Mouse (Mus musculus) ES-CJ7 (cell line): ENCODE results near the gene Pgf.
A peak's percentile ranks its signal among the peaks of the same experiment; 100 is the strongest.
"Not testable (repeated sequence)": the region's sequence is repeated elsewhere in the genome, so short reads cannot be mapped to it uniquely, and the experiment has no call there.

Experiments
- DNase-seq: peaks from one replicate; pipeline ENCODE4 v3.0.0; 2011; ENCODE audit warnings: low read depth, low spot score

The Pgf gene

GRCm38 (mm10) chr12:85158801-85159200, 18.8 kb downstream of the Pgf start:
- DNase-seq, result no peak

- no peak for DNase-seq
Measured at GRCm38 (mm10) chr12:85157797-85158460, 19.7 kb downstream of the Pgf start.

- DNase-seq, result no peak
Measured at GRCm38 (mm10) chr12:85156324-85156723, 21.3 kb downstream of the Pgf start.

GRCm38 (mm10) chr12:85153011-85153410, 24.6 kb downstream of the Pgf start:
- no peak for DNase-seq

- DNase-seq, result peak; percentile 78
Measured at GRCm38 (mm10) chr12:85151002-85151774, 26.4 kb downstream of the Pgf start, which contains the start of gene Rps6kl1. Rps6kl1 (minus strand) TSS chr12:85151264.

- DNase-seq, result no peak
Measured at GRCm38 (mm10) chr12:85150321-85151001, 27.1 kb downstream of the Pgf start.

GRCm38 (mm10) chr12:85146881-85147280, 30.7 kb downstream of the Pgf start:
- no peak for DNase-seq

- no peak for DNase-seq
Measured at GRCm38 (mm10) chr12:85146355-85146754, 31.2 kb downstream of the Pgf start.

GRCm38 (mm10) chr12:85145630-85146029, 32.0 kb downstream of the Pgf start:
- DNase-seq, result no peak

GRCm38 (mm10) chr12:85144821-85145220, 32.8 kb downstream of the Pgf start:
- DNase-seq, result no peak

GRCm38 (mm10) chr12:85144276-85144675, 33.3 kb downstream of the Pgf start:
- DNase-seq, result not testable (repeated sequence)

GRCm38 (mm10) chr12:85142803-85143202, 34.8 kb downstream of the Pgf start:
- DNase-seq, result peak; percentile 85

- peak; percentile 71 for DNase-seq
Measured at GRCm38 (mm10) chr12:85141096-85141495, 36.5 kb downstream of the Pgf start.

- peak; percentile 66 for DNase-seq
Measured at GRCm38 (mm10) chr12:85140036-85140701, 37.4 kb downstream of the Pgf start.

- DNase-seq, result no peak
Measured at GRCm38 (mm10) chr12:85136627-85137026, 41.0 kb downstream of the Pgf start.

GRCm38 (mm10) chr12:85135513-85136470, 41.8 kb downstream of the Pgf start:
- no peak for DNase-seq

- DNase-seq, result no peak
Measured at GRCm38 (mm10) chr12:85134043-85134794, 43.4 kb downstream of the Pgf start.

- DNase-seq, result peak; percentile 51
Measured at GRCm38 (mm10) chr12:85131361-85131760, 46.2 kb downstream of the Pgf start.

GRCm38 (mm10) chr12:85129426-85129978, 48.1 kb downstream of the Pgf start:
- DNase-seq, result no peak
